Mouse (Mus musculus): ENCODE results near the gene Rgma. TPM values are rescaled to one million over a fixed set of nuclear protein-coding genes. Genes with fewer than 3 reads are reported as not detected.

Gene Rgma
- polyA plus RNA-seq (2016; fragmentation: Nextera tagmentation; extraction: Ambion mirVana), result 3.5 and 3.7 TPM in 2 replicates

DNA sequence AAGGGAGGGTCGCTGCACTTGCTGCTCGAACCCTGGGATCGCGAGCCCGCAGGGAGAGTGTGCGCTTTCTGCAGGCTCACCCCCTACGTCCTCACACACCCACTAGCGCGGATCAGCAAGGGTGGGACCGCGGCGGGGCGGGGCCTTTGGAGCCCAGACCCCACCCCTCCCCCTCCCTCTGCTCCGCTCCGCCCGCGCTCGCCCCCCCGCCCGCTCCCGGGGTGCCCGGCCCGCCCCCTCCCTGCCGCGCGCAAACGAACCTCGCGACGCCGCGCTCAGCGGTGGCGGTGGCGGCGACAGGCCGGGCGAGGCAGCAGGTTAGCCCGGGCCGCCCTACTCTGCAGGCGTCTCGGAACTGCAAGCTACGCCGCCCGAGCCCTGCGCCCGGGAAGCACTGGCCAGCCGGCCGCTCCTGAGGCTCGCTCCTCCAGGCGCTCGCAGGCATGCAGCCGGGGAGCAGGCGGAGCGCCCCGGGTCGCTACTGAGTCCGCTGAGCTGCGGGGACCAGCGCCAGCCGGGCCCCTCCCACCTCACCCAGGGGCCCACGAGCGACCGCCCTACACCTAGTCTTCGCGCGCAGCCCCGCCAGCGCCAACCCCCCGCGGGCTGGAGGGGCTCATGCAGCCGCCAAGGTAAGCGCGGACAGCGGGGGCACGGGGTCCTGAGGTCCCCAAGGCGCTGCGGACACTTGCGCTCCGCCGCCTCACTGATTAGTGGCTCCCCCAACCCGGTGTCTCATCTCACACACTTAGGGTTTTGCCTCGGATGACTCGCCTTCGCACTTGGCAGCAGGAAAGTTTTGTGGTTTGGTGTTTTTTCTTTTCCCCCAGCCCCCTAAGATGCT is at the start of gene Rgma:
Gene Rgma (plus strand): TSS at position 253 of the 844 bp plus-strand sequence.
- Histone ChIP-seq H3K4me2 (peak within 1 kb of the TSS; percentile 96), H3K4me3 (peak within 1 kb of the TSS; percentile 54), H3K9ac (peak within 1 kb of the TSS; percentile 53), H3K36me3 (no peaks in the 10 kb centered on the region), H3K4me1 (replicated peaks) (peaks cover 21% of the 10 kb centered on the region), H3K9me3 (replicated peaks) (no peaks in the 10 kb centered on the region), H3K27me3 (replicated peaks) (peaks cover 76% of the 10 kb centered on the region), H3K27ac (ENCODE audit: poor library complexity, severe bottlenecking) (no peak within 1 kb of the TSS)
- under 1% methylated on average over 67 of the region's 85 CpGs for WGBS
- peak; percentile 65 for ATAC-seq (ENCODE audit: insufficient number of reproducible peaks, low FRiP score)

DNA sequence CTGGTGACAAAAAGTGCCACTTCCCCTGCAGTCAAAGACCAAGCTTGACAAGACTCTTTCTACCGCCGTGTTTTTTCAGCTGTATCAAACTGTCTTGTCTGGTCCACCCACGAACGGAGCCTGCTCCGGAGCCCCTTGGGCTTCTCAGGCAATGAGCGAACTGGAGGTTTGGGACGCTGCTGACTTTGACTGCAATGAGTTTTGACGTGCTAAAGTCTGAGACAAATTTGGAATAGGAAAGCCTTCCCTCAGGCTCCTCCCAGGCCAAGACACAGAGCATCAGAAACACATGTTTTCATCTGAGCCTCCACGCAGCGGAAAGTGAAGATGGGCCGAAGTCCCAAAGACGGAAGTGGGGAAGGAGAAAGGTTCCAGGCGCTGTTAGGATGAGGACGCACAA is 49.1 kb upstream of the Rgma start:
- H3K4me1 ChIP-seq (replicated peaks), result peaks cover 24% of the 10 kb centered on the region
- H3K4me2 ChIP-seq, result no peak overlapping the region
- no peak for ATAC-seq (ENCODE audit: insufficient number of reproducible peaks, low FRiP score)
- H3K9ac ChIP-seq, result no peak overlapping the region
- no peak overlapping the region for H3K4me3 ChIP-seq
- no peaks in the 10 kb centered on the region for H3K9me3 ChIP-seq (replicated peaks)
- no peak overlapping the region for H3K27ac ChIP-seq (ENCODE audit: poor library complexity, severe bottlenecking)
- WGBS, result 84% methylated on average over 14 of the region's 14 CpGs
- H3K27me3 ChIP-seq (replicated peaks), result peaks cover 13% of the 10 kb centered on the region; the same call in 1 of the 2 replicates
- H3K36me3 ChIP-seq, result no peaks in the 10 kb centered on the region

DNA sequence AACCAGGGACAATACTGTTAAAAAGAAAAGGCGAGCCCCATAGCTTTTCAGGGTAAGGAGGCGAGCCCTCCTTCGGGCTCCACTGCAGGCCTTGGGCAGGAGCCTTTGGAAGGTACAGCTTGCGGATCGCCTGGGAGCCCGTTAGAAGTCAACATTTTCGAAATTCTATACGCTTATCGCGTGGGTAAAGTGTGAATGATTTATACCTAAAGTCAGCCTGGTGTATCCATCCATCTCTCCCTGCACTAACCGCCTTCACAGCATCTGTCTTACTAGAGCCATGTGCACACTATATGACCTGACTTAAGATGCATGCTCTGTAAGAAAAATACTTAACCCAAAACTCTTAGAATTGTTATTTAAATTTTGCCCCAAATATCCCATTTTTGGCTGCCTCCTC is 48.6 kb upstream of the Rgma start:
- no peak overlapping the region for H3K4me3 ChIP-seq
- H3K4me1 ChIP-seq (replicated peaks), result peaks cover 28% of the 10 kb centered on the region
- ATAC-seq (ENCODE audit: insufficient number of reproducible peaks, low FRiP score), result no peak
- no peak overlapping the region for H3K9ac ChIP-seq
- 93% methylated on average over 11 of the region's 11 CpGs for WGBS
- no peak overlapping the region for H3K27ac ChIP-seq (ENCODE audit: poor library complexity, severe bottlenecking)
- no peaks in the 10 kb centered on the region for H3K36me3 ChIP-seq
- no peaks in the 10 kb centered on the region for H3K9me3 ChIP-seq (replicated peaks)
- peaks cover 13% of the 10 kb centered on the region; the same call in 1 of the 2 replicates for H3K27me3 ChIP-seq (replicated peaks)
- H3K4me2 ChIP-seq, result no peak overlapping the region

DNA sequence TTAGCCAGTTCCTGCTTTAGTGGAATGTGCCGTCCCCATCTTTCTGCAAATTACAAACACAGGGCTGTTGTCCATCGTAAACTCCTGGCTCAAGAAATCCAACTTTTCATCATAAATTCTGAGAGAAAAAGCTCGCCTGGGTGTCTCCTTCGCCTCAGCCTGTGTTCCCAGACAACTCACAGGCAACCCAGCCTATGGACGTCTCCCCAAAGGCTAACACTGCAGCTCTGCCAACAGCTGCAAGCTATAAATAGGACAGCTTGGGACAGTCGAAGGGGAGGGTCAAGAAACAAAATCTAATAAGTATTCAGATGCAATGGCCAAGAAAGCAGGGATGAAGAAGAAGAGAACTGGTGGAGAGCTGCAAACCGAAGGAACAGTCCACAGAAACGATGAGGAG is 48.1 kb upstream of the Rgma start:
- no peak overlapping the region for H3K27ac ChIP-seq (ENCODE audit: poor library complexity, severe bottlenecking)
- WGBS, result 58% methylated on average over 8 of the region's 8 CpGs

DNA sequence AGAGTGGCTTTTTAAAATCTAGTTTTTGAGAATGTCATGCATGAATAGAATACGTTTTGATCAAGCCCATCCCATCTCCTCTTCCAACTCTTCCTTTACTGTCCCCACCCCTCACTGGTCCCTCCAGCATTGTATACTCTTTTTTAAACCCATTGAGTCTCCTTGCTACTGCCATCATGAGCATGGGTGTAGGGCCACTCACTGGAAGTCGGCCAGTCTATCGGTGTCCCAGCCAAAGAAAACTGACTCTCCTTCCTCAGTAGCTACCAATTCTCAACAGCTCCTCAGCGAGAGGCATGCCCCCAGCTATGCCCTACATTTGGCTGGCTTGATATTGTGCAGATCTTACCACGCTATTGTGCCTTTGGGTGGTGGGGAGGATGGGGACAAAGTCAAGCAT is 47.7 kb upstream of the Rgma start:
- no peaks in the 10 kb centered on the region for H3K36me3 ChIP-seq
- H3K9me3 ChIP-seq (replicated peaks), result no peaks in the 10 kb centered on the region
- no peak overlapping the region for H3K4me3 ChIP-seq
- peaks cover 33% of the 10 kb centered on the region for H3K4me1 ChIP-seq (replicated peaks)
- no peak overlapping the region for H3K4me2 ChIP-seq
- whole genome bisulfite sequencing, result 66% methylated on average over 5 of the region's 5 CpGs
- H3K27me3 ChIP-seq (replicated peaks), result peaks cover 13% of the 10 kb centered on the region; the same call in 1 of the 2 replicates
- no peak overlapping the region for H3K27ac ChIP-seq (ENCODE audit: poor library complexity, severe bottlenecking)
- no peak overlapping the region for H3K9ac ChIP-seq
- ATAC-seq (ENCODE audit: insufficient number of reproducible peaks, low FRiP score), result no peak

More for the DNA sequence above, 48.1 kb upstream of the Rgma start:
- H3K4me2 ChIP-seq, result no peak overlapping the region
- H3K36me3 ChIP-seq, result no peaks in the 10 kb centered on the region
- ATAC-seq (ENCODE audit: insufficient number of reproducible peaks, low FRiP score), result no peak
- H3K9me3 ChIP-seq (replicated peaks), result no peaks in the 10 kb centered on the region
- peaks cover 13% of the 10 kb centered on the region; the same call in 1 of the 2 replicates for H3K27me3 ChIP-seq (replicated peaks)
- no peak overlapping the region for H3K4me3 ChIP-seq
- no peak overlapping the region for H3K9ac ChIP-seq
- H3K4me1 ChIP-seq (replicated peaks), result peaks cover 33% of the 10 kb centered on the region

DNA sequence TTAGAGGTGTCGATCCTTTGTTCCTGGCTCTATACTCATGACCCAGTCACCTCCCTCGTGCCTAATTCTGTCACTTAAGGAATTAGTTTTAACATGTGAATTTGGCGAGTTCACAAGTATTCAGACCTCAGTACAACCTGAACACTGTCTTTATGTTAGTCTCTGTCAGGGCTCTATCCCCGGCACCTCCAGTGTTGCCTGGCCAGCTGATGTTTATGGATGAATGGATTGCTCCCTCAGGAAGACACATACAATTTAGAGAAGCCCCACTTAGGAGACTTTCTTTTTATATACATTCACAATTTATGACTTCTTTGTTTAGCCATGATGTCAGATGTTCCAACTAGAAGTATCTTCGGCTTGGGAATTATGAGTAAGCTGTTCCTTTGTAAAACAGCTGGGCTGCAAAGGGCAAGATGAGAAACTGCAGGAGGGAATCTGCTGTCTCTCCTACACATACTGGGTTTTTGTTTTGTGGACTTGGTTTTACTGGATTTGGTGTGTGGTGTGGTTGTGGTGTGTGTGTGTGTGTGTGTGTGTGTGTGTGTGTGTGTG is 46.6 kb upstream of the Rgma start:
- ATAC-seq (ENCODE audit: insufficient number of reproducible peaks, low FRiP score), result no peak
- H3K36me3 ChIP-seq, result no peaks in the 10 kb centered on the region
- H3K27ac ChIP-seq (ENCODE audit: poor library complexity, severe bottlenecking), result no peak overlapping the region
- H3K27me3 ChIP-seq (replicated peaks), result peaks cover 14% of the 10 kb centered on the region; the same call in 1 of the 2 replicates
- no peak overlapping the region for H3K9ac ChIP-seq
- no peak overlapping the region for H3K4me3 ChIP-seq
- H3K4me1 ChIP-seq (replicated peaks), result peaks cover 33% of the 10 kb centered on the region
- no peaks in the 10 kb centered on the region for H3K9me3 ChIP-seq (replicated peaks)
- H3K4me2 ChIP-seq, result no peak overlapping the region
- 54% methylated on average over 5 of the region's 5 CpGs for WGBS

DNA sequence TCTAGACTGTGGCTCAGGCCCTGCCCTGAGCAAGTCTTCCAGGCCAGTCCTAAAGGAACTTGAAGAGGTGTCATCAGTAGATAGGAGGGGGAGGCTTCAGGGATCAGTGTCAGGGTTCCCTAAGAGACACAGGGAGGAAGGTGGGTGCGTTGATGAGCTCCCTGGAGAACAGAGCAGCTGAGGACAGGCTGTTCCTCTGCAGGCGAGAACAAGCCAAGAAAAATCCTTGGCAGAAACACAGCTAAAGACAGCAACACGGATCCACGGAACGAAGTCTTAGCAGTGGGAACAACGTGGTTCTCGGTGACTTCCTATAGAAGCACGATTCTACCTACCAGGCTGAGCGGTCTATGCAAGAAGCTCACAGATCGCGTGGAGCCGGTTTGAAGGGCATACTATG is 44.6 kb upstream of the Rgma start:
- H3K27me3 ChIP-seq (replicated peaks), result peaks cover 14% of the 10 kb centered on the region; the same call in 1 of the 2 replicates
- H3K4me3 ChIP-seq, result no peak overlapping the region
- H3K36me3 ChIP-seq, result no peaks in the 10 kb centered on the region
- H3K9ac ChIP-seq, result no peak overlapping the region
- no peak overlapping the region for H3K27ac ChIP-seq (ENCODE audit: poor library complexity, severe bottlenecking)
- H3K9me3 ChIP-seq (replicated peaks), result no peaks in the 10 kb centered on the region
- 80% methylated on average over 12 of the region's 12 CpGs for WGBS
- no peak overlapping the region for H3K4me2 ChIP-seq
- peaks cover 44% of the 10 kb centered on the region for H3K4me1 ChIP-seq (replicated peaks)
- no peak for ATAC-seq (ENCODE audit: insufficient number of reproducible peaks, low FRiP score)

DNA sequence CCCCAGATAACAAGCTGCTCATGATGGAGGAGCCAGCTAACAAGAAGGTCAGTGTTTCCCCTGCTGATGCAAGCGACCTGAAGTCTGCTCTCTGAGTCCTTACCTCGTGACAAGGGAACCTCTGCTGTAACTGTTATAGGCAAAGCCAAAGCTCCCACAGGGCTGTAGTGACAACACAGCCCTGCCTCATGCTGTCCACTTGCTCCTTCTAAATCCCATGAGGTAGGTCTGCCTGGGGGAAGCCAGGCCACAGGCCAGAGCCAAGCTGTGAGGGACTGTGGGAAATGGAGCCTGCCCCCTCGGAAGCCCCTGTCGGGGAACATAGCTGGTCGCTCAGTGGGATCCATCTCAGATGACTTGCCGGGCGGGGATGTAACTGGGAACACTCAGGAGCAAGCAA is 43.7 kb upstream of the Rgma start:
- no peak for ATAC-seq (ENCODE audit: insufficient number of reproducible peaks, low FRiP score)
- Histone ChIP-seq H3K36me3 (no peaks in the 10 kb centered on the region), H3K9ac (no peak overlapping the region), H3K9me3 (replicated peaks) (no peaks in the 10 kb centered on the region), H3K4me2 (no peak overlapping the region), H3K4me3 (no peak overlapping the region), H3K4me1 (replicated peaks) (peaks cover 52% of the 10 kb centered on the region), H3K27me3 (replicated peaks) (peaks cover 14% of the 10 kb centered on the region; the same call in 1 of the 2 replicates), H3K27ac (ENCODE audit: poor library complexity, severe bottlenecking) (no peak overlapping the region)
- 43% methylated on average over 7 of the region's 7 CpGs for WGBS

DNA sequence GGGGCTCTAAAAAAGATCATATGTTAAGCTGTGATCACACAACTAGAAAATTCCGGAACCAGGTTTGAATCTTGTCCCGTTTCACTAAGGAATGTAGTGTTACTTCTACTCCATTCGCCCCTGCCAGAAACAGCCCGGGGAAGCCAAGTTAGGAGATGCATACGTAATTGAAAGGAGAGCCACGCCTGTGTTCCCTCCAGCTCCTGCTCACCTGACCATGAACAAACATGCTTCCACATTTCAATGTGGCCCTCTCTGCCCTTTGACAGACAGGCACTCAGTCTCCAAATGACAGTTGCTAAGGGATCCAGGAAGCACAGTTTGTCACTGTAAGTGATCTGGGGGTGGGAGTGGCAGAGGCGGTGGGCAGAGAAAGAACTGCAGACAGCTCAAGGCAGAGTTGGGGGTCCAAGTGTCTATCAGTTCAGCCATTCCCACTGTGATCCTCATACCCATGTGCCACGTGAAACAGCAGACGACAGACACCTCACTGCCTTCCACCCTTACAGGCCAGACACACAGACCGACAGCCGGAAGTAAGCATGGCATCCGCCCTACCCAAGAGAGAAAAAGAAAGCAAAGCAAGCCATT is 41.8 kb upstream of the Rgma start:
- no peak overlapping the region for H3K9ac ChIP-seq
- ATAC-seq (ENCODE audit: insufficient number of reproducible peaks, low FRiP score), result no peak
- peaks cover 39% of the 10 kb centered on the region for H3K4me1 ChIP-seq (replicated peaks)
- no peak overlapping the region for H3K4me3 ChIP-seq
- no peak overlapping the region for H3K4me2 ChIP-seq
- no peak overlapping the region for H3K27ac ChIP-seq (ENCODE audit: poor library complexity, severe bottlenecking)
- WGBS, result 78% methylated on average over 12 of the region's 12 CpGs
- H3K27me3 ChIP-seq (replicated peaks), result peaks cover 14% of the 10 kb centered on the region; the same call in 1 of the 2 replicates
- no peaks in the 10 kb centered on the region for H3K36me3 ChIP-seq
- no peaks in the 10 kb centered on the region for H3K9me3 ChIP-seq (replicated peaks)

DNA sequence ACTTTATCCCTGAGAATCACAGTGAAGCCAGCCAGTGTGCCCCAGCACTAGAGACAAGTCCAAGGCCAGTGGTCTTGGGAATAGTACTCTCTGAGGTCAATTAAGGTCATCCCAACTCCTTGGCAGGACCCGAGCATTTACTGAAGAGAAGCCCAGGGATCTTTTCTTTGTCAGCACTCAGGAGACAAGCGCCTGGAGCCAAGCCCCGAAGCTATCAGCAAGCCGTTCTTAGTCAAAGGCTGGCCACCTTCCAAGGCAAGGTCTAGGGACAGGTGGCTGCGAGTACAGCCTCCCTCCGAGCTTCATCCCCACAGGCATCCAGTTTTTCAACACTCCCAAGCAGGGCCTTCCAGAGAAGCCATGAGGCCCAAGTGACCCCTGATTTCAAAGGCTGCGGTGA is 40.4 kb upstream of the Rgma start:
- no peaks in the 10 kb centered on the region for H3K9me3 ChIP-seq (replicated peaks)
- H3K4me1 ChIP-seq (replicated peaks), result peaks cover 34% of the 10 kb centered on the region
- 32% methylated on average over 7 of the region's 7 CpGs for WGBS
- H3K4me3 ChIP-seq, result no peak overlapping the region
- H3K4me2 ChIP-seq, result no peak overlapping the region
- peaks cover 14% of the 10 kb centered on the region; the same call in 1 of the 2 replicates for H3K27me3 ChIP-seq (replicated peaks)
- no peak overlapping the region for H3K9ac ChIP-seq
- no peaks in the 10 kb centered on the region for H3K36me3 ChIP-seq
- 0 out of 2 replicates have a peak, but pooled peaks have one; percentile 15 for ATAC-seq (ENCODE audit: insufficient number of reproducible peaks, low FRiP score)
- H3K27ac ChIP-seq (ENCODE audit: poor library complexity, severe bottlenecking), result no peak overlapping the region

DNA sequence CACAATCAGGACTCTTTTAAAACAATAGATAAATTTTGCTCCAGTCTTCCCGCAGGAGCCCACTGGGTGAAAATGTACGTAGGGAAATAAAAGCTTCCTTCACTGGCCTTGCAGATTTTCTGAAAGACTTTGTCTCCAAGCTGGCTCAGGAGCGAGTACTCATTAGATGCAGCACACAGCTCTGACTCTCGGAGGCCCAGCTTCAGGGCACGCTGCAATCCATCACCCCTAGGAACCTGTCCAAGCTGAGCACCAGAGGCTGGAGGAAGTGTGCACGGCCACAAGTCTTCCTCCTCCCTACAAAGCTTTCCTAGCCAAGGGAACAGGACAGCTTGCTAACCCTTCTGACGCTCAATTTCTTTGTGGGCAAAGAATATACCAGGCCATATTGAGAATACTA is 38.9 kb upstream of the Rgma start:
- Histone ChIP-seq H3K36me3 (no peaks in the 10 kb centered on the region), H3K27me3 (replicated peaks) (0 out of 2 replicates have a peak, but pooled peaks cover 3% of the 10 kb centered on the region), H3K4me2 (no peak overlapping the region), H3K4me3 (no peak overlapping the region), H3K27ac (ENCODE audit: poor library complexity, severe bottlenecking) (no peak overlapping the region), H3K9me3 (replicated peaks) (no peaks in the 10 kb centered on the region), H3K4me1 (replicated peaks) (peaks cover 30% of the 10 kb centered on the region), H3K9ac (no peak overlapping the region)
- WGBS, result 51% methylated on average over 7 of the region's 7 CpGs
- no peak for ATAC-seq (ENCODE audit: insufficient number of reproducible peaks, low FRiP score)

Data from heart, embryonic 12.5 days (tissue).